Mouse (Mus musculus) heart, embryonic 10.5 days (tissue): ENCODE results near the gene Slc3a2. TPM values are rescaled to one million over a fixed set of nuclear protein-coding genes. Genes with fewer than 3 reads are reported as not detected.

Experiments
- DNase-seq: peaks from one replicate; pipeline ENCODE4 v3.0.0-alpha.2; 2017; ENCODE audit warnings: low spot score
- H3K27ac ChIP-seq: fragments of 300-500 bp; sonication (generic); 2 replicates; pipeline ENCODE4 v1.5.1; 2016; ENCODE audit warnings: mild to moderate bottlenecking
- H3K27me3 ChIP-seq: fragments of 300-500 bp; sonication (generic); 2 replicates; pipeline ENCODE4 v1.6.1; 2016; ENCODE audit warnings: mild to moderate bottlenecking; ENCODE audit not compliant: poor library complexity, insufficient read depth, severe bottlenecking
- H3K36me3 ChIP-seq: fragments of 300-500 bp; sonication (generic); 2 replicates; pipeline ENCODE4 v1.6.1; 2016; ENCODE audit warnings: mild to moderate bottlenecking, moderate library complexity
- H3K4me1 ChIP-seq: fragments of 300-500 bp; sonication (generic); 2 replicates; pipeline ENCODE4 v1.6.1; 2016; ENCODE audit warnings: mild to moderate bottlenecking
- H3K4me3 ChIP-seq: fragments of 300-500 bp; sonication (generic); 2 replicates; pipeline ENCODE4 v1.5.1; 2016; ENCODE audit warnings: mild to moderate bottlenecking, moderate library complexity
- H3K9me3 ChIP-seq: fragments of 300-500 bp; sonication (generic); 2 replicates; pipeline ENCODE4 v1.6.1; 2016; ENCODE audit warnings: mild to moderate bottlenecking, moderate library complexity
- WGBS: fragments of 180-500 bp; shearing (Covaris S2); methylation state at CpG from one replicate; pipeline ENCODE4 v1.1.7; 2016; 5-methylcytosine and 5-hydroxymethylcytosine counted together
- polyA plus RNA-seq: library from polyadenylated mRNA; unstranded; fragments of >200 nt; fragmentation: Nextera tagmentation; extraction: Ambion mirVana; gene quantifications from 2 replicates; pipeline ENCODE4 v1.2.1, GENCODE M21; 2016

Gene Slc3a2
- polyA plus RNA-seq, 1 experiment from 2014 or later = 104 TPM

DNA sequence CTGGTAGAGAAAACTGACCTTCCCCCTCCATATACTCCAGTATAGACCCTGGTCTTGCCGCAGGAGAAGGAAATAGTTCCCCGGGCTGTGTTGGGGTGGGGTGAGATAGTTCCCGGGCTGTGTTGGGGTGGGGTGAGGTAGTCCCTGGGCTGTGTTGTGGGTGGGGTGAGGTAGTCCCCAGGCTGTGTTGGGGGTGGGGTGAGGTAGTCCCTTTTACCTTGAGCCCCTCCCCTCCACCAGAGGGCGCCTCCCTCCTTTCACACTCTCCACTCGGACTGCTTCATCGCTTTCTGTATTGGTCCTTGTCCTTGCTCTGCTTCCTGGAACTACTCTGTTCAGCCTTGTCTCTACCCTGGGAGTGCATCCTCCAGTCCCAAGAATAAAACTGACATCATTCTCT is 27.8 kb downstream of the Slc3a2 start:
- 0 out of 2 replicates have a peak, but pooled peaks cover 6% of the 10 kb centered on the region for H3K4me1 ChIP-seq
- no peak overlapping the region for H3K4me3 ChIP-seq
- H3K9me3 ChIP-seq = no peaks in the 10 kb centered on the region
- peak; percentile 90 for DNase-seq
- no peaks in the 10 kb centered on the region for H3K27me3 ChIP-seq
- WGBS = 40% methylated on average over 6 of the region's 6 CpGs
- no peaks in the 10 kb centered on the region for H3K36me3 ChIP-seq
- no peak overlapping the region for H3K27ac ChIP-seq

DNA sequence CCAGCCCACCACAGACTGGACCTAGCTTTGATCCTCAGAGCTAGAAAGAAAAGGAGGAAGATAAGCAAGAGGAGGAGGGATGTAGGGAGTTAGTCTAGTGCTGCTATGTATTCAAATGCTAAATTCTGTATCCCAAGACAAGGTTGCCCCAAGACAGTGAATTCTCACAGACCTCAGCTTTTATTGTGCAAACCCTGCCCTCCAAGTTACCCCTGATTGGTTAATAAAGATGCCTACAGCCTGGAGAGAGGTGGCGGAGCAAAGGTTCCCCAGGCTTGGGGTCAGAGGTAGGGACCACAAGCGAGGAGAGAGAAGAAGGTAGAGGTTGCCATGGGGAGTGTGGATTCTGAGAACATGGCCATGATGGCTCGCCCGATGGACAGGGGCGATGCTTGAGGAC is 30.4 kb downstream of the Slc3a2 start:
- no peak for DNase-seq
- WGBS = 63% methylated on average over 5 of the region's 5 CpGs

DNA sequence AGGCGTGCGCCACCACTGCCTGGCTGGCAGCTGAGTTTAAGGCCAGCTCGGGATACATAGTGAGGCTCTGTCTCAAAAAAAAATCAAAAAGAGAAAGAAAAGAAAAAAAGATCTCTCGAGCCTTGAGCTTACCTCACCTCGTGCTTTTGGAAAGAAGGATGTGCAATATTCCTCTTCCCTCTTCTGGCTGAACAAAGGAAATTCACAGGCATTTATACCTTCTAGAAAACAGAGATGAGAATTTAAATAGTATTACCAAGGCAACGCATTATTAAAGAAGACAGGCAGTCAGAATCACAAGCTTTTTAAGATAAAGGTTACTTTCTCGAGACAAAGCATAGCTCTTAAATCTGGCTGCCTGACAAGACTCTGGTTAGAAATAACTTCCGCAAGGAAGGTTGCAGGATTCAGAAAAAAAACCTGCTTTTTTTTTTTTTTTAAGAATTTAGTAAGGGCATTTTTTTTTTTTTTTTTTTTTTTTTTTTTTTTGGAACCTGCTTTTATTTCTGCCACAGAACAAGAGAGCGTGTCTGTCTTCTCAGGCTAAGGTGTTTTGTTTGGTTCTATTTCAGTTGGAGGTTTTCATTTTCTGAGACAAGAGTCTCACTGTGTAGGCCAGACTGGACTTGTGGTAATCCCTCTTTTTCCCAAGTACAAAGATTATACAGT is 31.2 kb downstream of the Slc3a2 start:
- 0 out of 2 replicates have a peak, but pooled peaks cover 6% of the 10 kb centered on the region for H3K4me1 ChIP-seq
- no peak overlapping the region for H3K4me3 ChIP-seq
- no peak overlapping the region for H3K27ac ChIP-seq
- WGBS = 67% methylated on average over 9 of the region's 9 CpGs
- H3K9me3 ChIP-seq = no peaks in the 10 kb centered on the region
- H3K27me3 ChIP-seq = no peaks in the 10 kb centered on the region
- no peak for DNase-seq
- no peaks in the 10 kb centered on the region for H3K36me3 ChIP-seq

More for the DNA sequence above, 30.4 kb downstream of the Slc3a2 start:
- Histone ChIP-seq H3K9me3 (no peaks in the 10 kb centered on the region), H3K4me1 (0 out of 2 replicates have a peak, but pooled peaks cover 6% of the 10 kb centered on the region), H3K27me3 (no peaks in the 10 kb centered on the region), H3K36me3 (no peaks in the 10 kb centered on the region), H3K27ac (no peak overlapping the region), H3K4me3 (no peak overlapping the region)

DNA sequence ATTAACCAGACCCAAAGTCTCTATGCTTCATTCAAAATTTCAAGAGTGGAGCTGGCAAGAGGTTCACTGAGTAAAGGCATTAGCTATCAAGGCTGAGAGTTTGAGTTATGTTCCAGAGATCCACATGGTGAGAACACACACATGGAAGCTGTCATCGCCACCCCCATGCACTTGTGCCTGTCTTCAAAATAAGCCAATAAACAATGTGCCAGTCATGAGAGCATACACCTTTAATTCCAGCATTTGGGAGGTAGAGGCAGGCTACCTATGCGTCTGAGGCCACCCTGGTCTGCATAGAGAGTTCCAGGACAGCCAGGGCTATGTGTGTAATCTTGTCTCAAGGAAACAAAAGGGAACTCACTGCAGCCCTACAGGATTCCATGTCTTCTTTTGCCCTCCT is 39.5 kb downstream of the Slc3a2 start:
- Histone ChIP-seq H3K4me1 (peaks cover 10% of the 10 kb centered on the region; the same call in 1 of the 2 replicates), H3K36me3 (no peaks in the 10 kb centered on the region), H3K9me3 (no peaks in the 10 kb centered on the region), H3K4me3 (no peak overlapping the region), H3K27ac (no peak overlapping the region), H3K27me3 (peaks cover 11% of the 10 kb centered on the region; the same call in 1 of the 2 replicates)
- 67% methylated on average over 2 of the region's 2 CpGs for WGBS
- DNase-seq = no peak

DNA sequence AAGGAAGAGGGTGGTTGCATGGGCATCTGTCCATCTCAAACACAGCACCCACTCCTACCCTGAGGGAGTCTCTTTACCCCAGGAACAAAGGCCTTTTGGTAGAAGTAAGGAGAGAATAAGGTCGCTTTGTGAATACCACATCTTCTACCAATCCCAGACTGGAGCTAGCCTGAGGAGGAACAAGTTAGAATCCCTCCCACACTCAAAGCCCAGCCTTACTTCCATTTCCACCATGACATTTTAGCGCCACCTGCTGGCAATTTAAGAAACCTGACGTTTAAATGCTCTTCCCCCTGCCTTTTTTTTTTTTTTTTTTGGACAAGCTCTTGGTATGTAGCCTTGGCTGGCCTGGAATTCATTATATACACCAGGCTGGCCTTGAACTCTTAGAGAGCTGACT is 40.2 kb downstream of the Slc3a2 start:
- H3K4me3 ChIP-seq = no peak overlapping the region
- H3K27me3 ChIP-seq = peaks cover 17% of the 10 kb centered on the region
- 0% methylated on average over 3 of the region's 3 CpGs for WGBS
- no peaks in the 10 kb centered on the region for H3K9me3 ChIP-seq
- peaks cover 15% of the 10 kb centered on the region; the same call in 1 of the 2 replicates for H3K4me1 ChIP-seq
- peak; percentile 89 for DNase-seq
- H3K27ac ChIP-seq = no peak overlapping the region
- no peaks in the 10 kb centered on the region for H3K36me3 ChIP-seq

DNA sequence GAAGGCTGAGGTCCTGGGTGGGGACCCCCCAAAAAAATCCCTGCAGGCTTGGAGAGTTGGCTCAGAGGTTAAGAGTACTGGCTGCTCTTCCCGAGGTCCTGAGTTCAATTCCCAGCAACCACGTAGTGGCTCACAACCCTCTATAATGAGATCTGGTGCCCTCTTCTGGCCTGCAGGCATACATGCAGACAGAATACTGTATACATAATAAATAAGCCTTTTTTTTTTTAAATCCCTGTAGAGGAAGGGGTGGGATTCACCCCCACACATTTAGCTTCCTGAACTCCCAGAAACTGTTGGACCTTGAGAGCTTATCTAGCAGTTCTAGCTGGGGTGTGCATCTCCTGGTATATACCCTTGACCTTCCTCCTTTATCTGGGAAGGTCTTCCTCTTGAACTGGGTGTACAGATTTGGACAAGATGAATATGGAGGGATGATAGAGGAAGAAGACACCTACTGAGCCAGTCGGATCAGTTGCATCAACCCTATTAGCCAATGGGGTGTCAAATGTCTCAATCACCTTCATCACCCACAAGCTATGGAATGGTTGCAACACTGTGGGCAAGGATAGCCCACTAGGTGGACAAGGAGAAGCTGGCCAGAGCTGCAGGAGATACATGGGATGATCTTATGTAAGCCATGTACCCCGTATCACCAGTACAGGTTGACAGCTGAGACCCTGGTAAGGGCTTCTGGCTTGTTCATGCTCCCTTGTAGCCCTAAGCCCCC is 41.4 kb downstream of the Slc3a2 start:
- 89% methylated on average over 4 of the region's 4 CpGs for WGBS

DNA sequence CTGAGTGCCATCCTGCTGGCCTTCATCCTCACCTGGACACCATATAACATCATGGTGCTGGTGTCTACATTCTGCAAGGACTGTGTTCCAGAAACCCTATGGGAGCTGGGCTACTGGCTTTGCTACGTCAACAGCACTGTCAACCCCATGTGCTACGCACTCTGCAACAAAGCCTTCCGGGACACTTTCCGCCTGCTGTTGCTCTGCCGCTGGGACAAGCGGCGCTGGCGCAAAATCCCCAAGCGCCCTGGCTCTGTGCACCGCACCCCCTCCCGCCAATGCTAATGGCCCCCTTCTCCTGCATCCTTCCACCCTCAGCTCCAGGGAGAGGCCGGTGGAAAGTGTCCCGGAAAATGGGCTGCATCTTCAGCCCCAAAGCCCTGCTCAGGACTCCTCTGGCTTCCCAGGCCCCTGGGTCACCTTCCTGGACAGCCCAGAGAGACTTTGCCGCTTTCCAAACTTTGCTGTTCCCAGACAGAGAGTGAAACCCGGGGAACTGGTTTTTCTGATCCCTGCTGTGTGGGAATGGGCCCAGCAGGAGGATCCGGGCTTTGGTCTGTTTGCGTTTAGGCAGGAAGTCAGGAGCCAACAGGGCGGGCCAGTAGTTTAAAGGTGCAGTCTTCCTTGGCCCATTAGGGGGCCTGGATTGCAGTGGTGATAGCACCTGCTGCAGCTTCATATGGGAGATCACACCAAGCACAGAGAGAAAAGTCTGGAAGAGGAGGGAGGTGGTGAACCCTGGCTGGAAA is 44.0 kb downstream of the Slc3a2 start:
- Histone ChIP-seq H3K36me3 (no peaks in the 10 kb centered on the region), H3K4me1 (peaks cover 15% of the 10 kb centered on the region; the same call in 1 of the 2 replicates), H3K27me3 (peaks cover 17% of the 10 kb centered on the region), H3K27ac (peak overlapping the region; percentile 67), H3K4me3 (peak overlapping the region; percentile 25), H3K9me3 (no peaks in the 10 kb centered on the region)
- WGBS = 16% methylated on average over 18 of the region's 18 CpGs
- no peak for DNase-seq

More for the DNA sequence above, 41.4 kb downstream of the Slc3a2 start:
- Histone ChIP-seq H3K27me3 (peaks cover 17% of the 10 kb centered on the region), H3K9me3 (no peaks in the 10 kb centered on the region), H3K4me3 (no peak overlapping the region), H3K36me3 (no peaks in the 10 kb centered on the region), H3K27ac (no peak overlapping the region), H3K4me1 (peaks cover 15% of the 10 kb centered on the region; the same call in 1 of the 2 replicates)
- no peak for DNase-seq

DNA sequence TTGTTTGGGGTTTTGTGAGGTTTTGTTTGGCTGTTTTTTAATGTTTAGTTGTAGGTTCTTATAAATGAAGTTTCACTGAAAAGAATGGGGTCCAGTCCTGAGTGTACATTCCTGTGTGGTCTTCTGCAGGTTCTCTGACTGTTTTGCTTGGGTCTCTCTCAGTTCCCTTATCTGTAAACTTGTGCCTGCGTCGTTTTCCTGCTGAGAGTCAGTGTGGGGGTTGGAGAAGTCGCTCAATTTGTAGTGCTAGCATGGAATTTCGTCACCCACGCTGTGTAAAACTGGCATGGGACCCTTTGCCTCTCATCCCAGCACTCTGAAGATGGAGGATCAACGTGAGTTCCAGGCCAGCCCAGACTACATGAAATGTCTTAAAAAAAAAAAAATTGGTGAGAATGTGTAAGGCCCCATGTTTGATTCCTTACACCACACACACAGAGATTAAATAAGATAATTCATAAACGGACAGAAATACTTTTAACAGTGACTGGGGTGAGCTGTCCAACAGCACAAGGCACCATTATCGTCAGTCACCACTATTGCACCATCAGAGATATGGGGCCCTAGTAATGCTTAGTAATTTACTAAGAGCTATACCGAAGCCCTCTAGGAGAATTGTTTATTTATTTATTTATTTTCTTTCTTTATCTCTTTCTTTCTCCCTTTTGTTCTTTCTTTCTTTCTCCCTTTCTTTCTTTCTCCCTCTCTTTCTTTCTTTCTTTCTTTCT is 49.7 kb downstream of the Slc3a2 start:
- Histone ChIP-seq H3K4me3 (no peak overlapping the region), H3K36me3 (no peaks in the 10 kb centered on the region), H3K27ac (no peak overlapping the region), H3K9me3 (no peaks in the 10 kb centered on the region), H3K4me1 (peaks cover 13% of the 10 kb centered on the region; the same call in 1 of the 2 replicates), H3K27me3 (peaks cover 5% of the 10 kb centered on the region)
- no peak for DNase-seq
- WGBS = 33% methylated on average over 9 of the region's 9 CpGs

DNA sequence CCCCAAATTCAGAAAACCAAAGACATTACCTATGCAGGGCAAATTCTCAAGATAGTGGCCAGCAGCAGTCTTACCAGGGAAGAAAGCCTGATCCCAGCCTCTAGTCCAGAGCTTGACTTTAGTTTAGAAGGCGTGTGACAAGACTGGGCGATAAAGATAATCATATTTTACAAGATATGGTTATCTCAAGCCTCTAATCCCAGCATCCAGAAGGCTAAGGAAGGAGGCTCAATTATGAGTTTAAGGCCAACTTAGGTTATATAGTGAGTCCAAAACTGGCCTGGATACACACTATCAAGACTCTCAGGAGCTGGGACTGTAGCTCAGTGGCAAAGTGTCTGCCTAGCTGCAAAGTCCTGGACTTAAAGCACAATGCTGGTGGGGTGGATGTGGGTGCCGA is 50.3 kb downstream of the Slc3a2 start:
- no peak overlapping the region for H3K4me3 ChIP-seq
- peaks cover 9% of the 10 kb centered on the region; the same call in 1 of the 2 replicates for H3K4me1 ChIP-seq
- H3K9me3 ChIP-seq = no peaks in the 10 kb centered on the region
- H3K27ac ChIP-seq = no peak overlapping the region
- H3K27me3 ChIP-seq = no peaks in the 10 kb centered on the region
- no peaks in the 10 kb centered on the region for H3K36me3 ChIP-seq
- DNase-seq = no peak
- 73% methylated on average over 3 of the region's 3 CpGs for WGBS

DNA sequence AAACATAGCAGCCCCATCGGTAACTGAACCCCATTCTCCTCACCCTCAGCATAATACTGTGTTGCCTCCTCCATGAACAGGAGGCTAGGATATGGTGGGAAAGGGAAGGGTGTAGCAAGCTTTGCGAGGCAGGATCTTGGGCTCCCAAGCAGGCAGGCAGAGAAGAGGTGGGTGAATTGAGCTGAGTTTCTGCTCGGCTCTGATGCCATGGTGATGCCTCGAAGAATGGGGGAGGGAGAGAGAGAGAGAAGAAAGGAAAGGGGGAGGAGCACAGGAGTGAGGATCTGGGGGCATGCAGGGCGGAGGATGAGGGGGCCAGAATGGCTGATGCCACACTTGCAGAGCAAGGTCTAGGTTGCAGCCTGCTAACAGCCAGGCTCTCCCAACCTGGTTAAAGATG is 57.4 kb downstream of the Slc3a2 start:
- WGBS = 63% methylated on average over 5 of the region's 5 CpGs
- Histone ChIP-seq H3K4me3 (no peak overlapping the region), H3K27ac (no peak overlapping the region), H3K9me3 (no peaks in the 10 kb centered on the region), H3K27me3 (peaks cover 23% of the 10 kb centered on the region), H3K4me1 (peaks cover 16% of the 10 kb centered on the region; the same call in 1 of the 2 replicates), H3K36me3 (no peaks in the 10 kb centered on the region)
- DNase-seq = no peak

DNA sequence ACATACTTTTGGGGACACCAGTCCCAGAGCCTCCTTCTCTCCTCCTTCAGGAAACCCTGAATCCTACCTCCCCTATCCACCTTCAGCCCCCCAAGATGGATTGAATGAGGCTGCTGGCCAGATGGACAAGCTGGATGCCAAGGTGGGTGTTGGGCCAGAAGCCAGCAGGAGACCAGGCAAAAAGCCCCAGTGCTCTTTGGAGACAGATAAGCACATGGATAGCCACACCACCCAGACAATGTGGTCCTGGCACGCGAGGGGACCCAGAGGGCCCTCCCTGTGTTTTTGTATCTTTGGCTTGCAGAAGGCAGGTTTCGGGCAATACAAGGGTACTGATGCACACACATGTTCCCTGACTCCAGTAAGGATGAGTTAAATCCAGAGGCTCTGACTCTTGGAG is 58.3 kb downstream of the Slc3a2 start:
- no peak overlapping the region for H3K4me3 ChIP-seq
- H3K27ac ChIP-seq = no peak overlapping the region
- no peaks in the 10 kb centered on the region for H3K36me3 ChIP-seq
- no peaks in the 10 kb centered on the region for H3K9me3 ChIP-seq
- DNase-seq = no peak
- WGBS = 86% methylated on average over 3 of the region's 3 CpGs
- H3K27me3 ChIP-seq = peaks cover 23% of the 10 kb centered on the region
- H3K4me1 ChIP-seq = peaks cover 16% of the 10 kb centered on the region; the same call in 1 of the 2 replicates

DNA sequence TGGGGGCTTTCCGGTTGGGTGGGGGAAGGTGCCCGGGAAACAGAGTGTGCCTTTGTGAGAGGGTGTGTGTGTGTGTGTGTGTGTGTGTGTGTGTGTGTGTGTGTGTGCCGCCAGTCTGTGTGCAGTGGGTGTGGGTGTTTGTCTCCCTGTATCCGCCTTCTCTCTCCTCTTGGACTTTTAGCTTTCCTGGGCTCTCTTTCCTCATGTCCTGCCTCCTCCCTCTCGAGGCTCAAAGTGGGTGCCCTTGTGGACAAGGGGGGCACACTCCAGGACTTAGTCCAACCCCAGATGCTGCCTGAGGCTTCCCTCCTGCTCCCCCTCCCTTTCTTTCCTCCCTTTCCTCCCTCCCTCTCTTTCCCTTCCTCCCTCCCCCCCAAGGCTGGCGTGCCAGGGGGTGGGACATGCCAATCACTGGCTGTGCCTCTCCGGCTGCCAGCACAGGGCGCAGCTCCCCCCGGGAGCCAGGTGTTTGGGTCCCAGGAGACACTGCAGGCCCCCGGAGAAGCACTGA is 59.2 kb downstream of the Slc3a2 start:
- Histone ChIP-seq H3K27me3 (peaks cover 23% of the 10 kb centered on the region), H3K27ac (0 out of 2 replicates have a peak overlapping the region, but pooled peaks have one; percentile 10), H3K4me1 (peaks cover 16% of the 10 kb centered on the region; the same call in 1 of the 2 replicates), H3K36me3 (no peaks in the 10 kb centered on the region), H3K4me3 (no peak overlapping the region), H3K9me3 (no peaks in the 10 kb centered on the region)
- DNase-seq = no peak
- 57% methylated on average over 10 of the region's 10 CpGs for WGBS
